Mouse (Mus musculus) B cell, adult 62 days (primary cell): ENCODE data around the gene Nav3. TPM values are rescaled to one million over a fixed set of nuclear protein-coding genes. Genes with fewer than 3 reads are reported as not detected.

Source experiments
- total RNA-seq: library from RNA; stranded (reverse); gene quantifications from 4 replicates; pipeline ENCODE4 v1.2.4, GENCODE M21; 2023

The Nav3 gene
- total RNA-seq, result 0.09 to 1.4 TPM (median 0.46 TPM) in 4 replicates

DNA sequence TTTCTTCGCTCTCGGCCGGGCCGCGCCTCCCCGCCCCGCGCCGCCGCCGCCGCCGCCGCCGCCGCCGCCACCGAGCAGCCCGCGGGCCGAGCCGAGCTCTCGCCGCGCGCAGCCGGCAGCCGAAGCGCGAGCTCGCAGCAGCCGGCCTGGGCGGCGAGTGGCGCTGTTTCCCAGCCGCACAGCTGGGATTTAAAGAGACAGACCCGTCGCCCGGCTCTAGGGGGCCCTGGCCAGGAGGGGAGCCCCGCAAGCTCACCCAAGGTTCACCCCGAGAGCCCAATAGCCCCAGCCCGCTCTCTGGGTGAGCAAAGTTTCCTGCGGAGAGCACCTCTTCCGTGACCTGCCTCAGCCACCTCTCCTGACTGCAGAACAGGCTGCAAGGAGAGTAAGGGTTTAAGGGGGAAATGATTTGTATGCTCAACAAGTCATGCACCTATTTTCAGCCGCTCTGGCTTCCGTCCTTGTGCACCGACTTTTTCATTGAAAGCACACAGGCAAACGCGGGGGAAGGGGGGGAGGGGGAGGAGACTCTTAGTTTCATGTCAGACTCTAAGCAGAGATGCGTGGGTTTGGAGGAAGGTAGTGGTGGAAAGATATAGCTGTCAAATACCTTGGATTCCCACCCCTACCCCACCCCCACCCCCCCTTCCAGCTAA lies at the start of gene Nav3:
Nav3 (minus strand) TSS at position 367 of the 656 bp plus-strand sequence.

